Mouse (Mus musculus) stomach, embryonic 14.5 days (tissue): ENCODE results near the gene Olfr307. TPM values are rescaled to one million over a fixed set of nuclear protein-coding genes. Genes with fewer than 3 reads are reported as not detected.
"Not testable (repeated sequence)": the region's sequence is repeated elsewhere in the genome, so short reads cannot be mapped to it uniquely, and the experiment has no call there.

Experiments used
- ATAC-seq: fragments of 200-750 bp; cut with Nextera tagmentation; 2 replicates; pipeline ENCODE4 v1.8.0; 2017; ENCODE audit warnings: low read depth, moderate TSS enrichment; ENCODE audit not compliant: insufficient number of reproducible peaks, insufficient read depth, low FRiP score
- H3K27ac ChIP-seq: fragments of 300-500 bp; sonication (generic); 2 replicates; pipeline ENCODE4 v1.5.1; 2014; ENCODE audit warnings: mild to moderate bottlenecking, low read length, moderate library complexity, mixed read lengths
- H3K27me3 ChIP-seq: fragments of 300-500 bp; sonication (generic); 2 replicates; pipeline ENCODE4 v1.6.1; 2014; ENCODE audit warnings: low read length, control low read depth, mixed read lengths; ENCODE audit not compliant: control insufficient read depth, insufficient read depth
- H3K36me3 ChIP-seq: fragments of 300-500 bp; sonication (generic); 2 replicates; pipeline ENCODE4 v1.6.1; 2014; ENCODE audit warnings: mild to moderate bottlenecking, control low read depth, low read length, moderate library complexity, mixed read lengths; ENCODE audit not compliant: control insufficient read depth, insufficient read depth
- H3K4me1 ChIP-seq: fragments of 300-500 bp; sonication (generic); 2 replicates; pipeline ENCODE4 v1.6.1; 2014; ENCODE audit warnings: low read length, control low read depth, mixed read lengths; ENCODE audit not compliant: control insufficient read depth, insufficient read depth
- H3K4me2 ChIP-seq: fragments of 300-500 bp; sonication (generic); replicated peaks from 2 replicates; pipeline ENCODE4 v1.6.1; 2014; ENCODE audit warnings: low read depth, low read length, control low read depth
- H3K4me3 ChIP-seq: fragments of 300-500 bp; sonication (generic); 2 replicates; pipeline ENCODE4 v1.5.1; 2014; ENCODE audit warnings: low read depth, low read length, control low read depth
- H3K9ac ChIP-seq: fragments of 300-500 bp; sonication (generic); replicated peaks from 2 replicates; pipeline ENCODE4 v1.6.1; 2014; ENCODE audit warnings: low read depth, mild to moderate bottlenecking, control low read depth, low read length, moderate library complexity, mixed read lengths
- H3K9me3 ChIP-seq: fragments of 300-500 bp; sonication (generic); 2 replicates; pipeline ENCODE4 v1.6.1; 2016; ENCODE audit warnings: low read depth, low read length, control low read depth; ENCODE audit not compliant: control insufficient read depth
- WGBS: fragments of 180-500 bp; shearing (Covaris S2); extraction: QIAGEN DNeasy Blood & Tissue Kit; methylation state at CpG from one replicate; pipeline ENCODE4 v1.1.7; 2014; 5-methylcytosine and 5-hydroxymethylcytosine counted together
- polyA plus RNA-seq: library from polyadenylated mRNA; unstranded; fragments of >200 nt; fragmentation: Nextera tagmentation; extraction: Ambion mirVana; gene quantifications from 2 replicates; pipeline ENCODE4 v1.2.1, GENCODE M21; 2014

Olfr307 gene
- not detected in 2 replicates for polyA plus RNA-seq

- Histone ChIP-seq H3K4me2 (no peak within 1 kb of the TSS), H3K4me1 (no peaks in the 10 kb centered on the region), H3K36me3 (no peaks in the 10 kb centered on the region), H3K27ac (no peak within 1 kb of the TSS), H3K9me3 (no peaks in the 10 kb centered on the region), H3K9ac (no peak within 1 kb of the TSS), H3K4me3 (no peak within 1 kb of the TSS), H3K27me3 (no peaks in the 10 kb centered on the region)
- no peak for ATAC-seq
- 78% methylated on average over 1 of the region's 1 CpGs for WGBS
Observed at GRCm38 (mm10) chr7:86337486-86337885, at the start of gene Olfr307. Gene Olfr307 (minus strand): TSS chr7:86337586.

GRCm38 (mm10) chr7:86386558-86386957 is 49.2 kb upstream of the Olfr307 start, which contains the start of gene Olfr304:
Gene Olfr304 (minus strand): TSS chr7:86386658.
- Histone ChIP-seq H3K36me3 (no peaks in the 10 kb centered on the region), H3K27me3 (no peaks in the 10 kb centered on the region), H3K9ac (no peak within 1 kb of the TSS), H3K4me1 (no peaks in the 10 kb centered on the region), H3K4me3 (no peak within 1 kb of the TSS), H3K9me3 (no peaks in the 10 kb centered on the region), H3K27ac (no peak within 1 kb of the TSS), H3K4me2 (no peak within 1 kb of the TSS)
- 63% methylated on average over 1 of the region's 1 CpGs for WGBS
- no peak for ATAC-seq

GRCm38 (mm10) chr7:86385769-86386168 is 48.4 kb upstream of the Olfr307 start:
- Histone ChIP-seq H3K4me3 (no peak overlapping the region), H3K27ac (no peak overlapping the region), H3K9me3 (no peaks in the 10 kb centered on the region), H3K4me2 (no peak overlapping the region), H3K27me3 (no peaks in the 10 kb centered on the region), H3K9ac (no peak overlapping the region), H3K36me3 (no peaks in the 10 kb centered on the region), H3K4me1 (no peaks in the 10 kb centered on the region)
- no peak for ATAC-seq
- WGBS = 67% methylated on average over 3 of the region's 3 CpGs

GRCm38 (mm10) chr7:86366828-86367227 is 29.4 kb upstream of the Olfr307 start, which contains the start of gene Olfr305:
Gene Olfr305 (minus strand): TSS chr7:86366928.
- no peak within 1 kb of the TSS for H3K9ac ChIP-seq
- no peak for ATAC-seq
- no peak within 1 kb of the TSS for H3K27ac ChIP-seq
- 88% methylated on average over 1 of the region's 1 CpGs for WGBS
- H3K27me3 ChIP-seq = no peaks in the 10 kb centered on the region
- H3K4me3 ChIP-seq = no peak within 1 kb of the TSS
- no peaks in the 10 kb centered on the region for H3K9me3 ChIP-seq
- no peaks in the 10 kb centered on the region for H3K4me1 ChIP-seq
- H3K36me3 ChIP-seq = no peaks in the 10 kb centered on the region
- no peak within 1 kb of the TSS for H3K4me2 ChIP-seq

- not testable (repeated sequence) for H3K4me3 ChIP-seq, H3K9ac ChIP-seq, ATAC-seq, H3K27me3 ChIP-seq, H3K4me2 ChIP-seq, H3K4me1 ChIP-seq, H3K9me3 ChIP-seq, H3K27ac ChIP-seq, H3K36me3 ChIP-seq
- WGBS = 84% methylated on average over 9 of the region's 9 CpGs
Observed at GRCm38 (mm10) chr7:86346296-86346695, 8.9 kb upstream of the Olfr307 start.

- Histone ChIP-seq H3K27ac (no peak overlapping the region), H3K9ac (no peak overlapping the region), H3K36me3 (no peaks in the 10 kb centered on the region), H3K4me2 (no peak overlapping the region), H3K4me1 (no peaks in the 10 kb centered on the region), H3K4me3 (no peak overlapping the region), H3K27me3 (no peaks in the 10 kb centered on the region), H3K9me3 (no peaks in the 10 kb centered on the region)
- WGBS = 67% methylated on average over 3 of the region's 3 CpGs
- no peak for ATAC-seq
Observed at GRCm38 (mm10) chr7:86344253-86344652, 6.9 kb upstream of the Olfr307 start.

- no peak overlapping the region for H3K4me2 ChIP-seq
- no peaks in the 10 kb centered on the region for H3K27me3 ChIP-seq
- 69% methylated on average over 14 of the region's 14 CpGs for WGBS
Observed at GRCm38 (mm10) chr7:86342881-86343565, 5.6 kb upstream of the Olfr307 start.

GRCm38 (mm10) chr7:86325530-86325929 is 11.9 kb downstream of the Olfr307 start, which contains the start of gene Olfr308:
Gene Olfr308 (minus strand): TSS chr7:86325630.
- no peak for ATAC-seq
- Histone ChIP-seq H3K4me1 (no peaks in the 10 kb centered on the region), H3K27me3 (no peaks in the 10 kb centered on the region), H3K9me3 (no peaks in the 10 kb centered on the region), H3K4me3 (no peak within 1 kb of the TSS), H3K4me2 (no peak within 1 kb of the TSS), H3K9ac (no peak within 1 kb of the TSS), H3K27ac (no peak within 1 kb of the TSS), H3K36me3 (no peaks in the 10 kb centered on the region)

More at GRCm38 (mm10) chr7:86342881-86343565, 5.6 kb upstream of the Olfr307 start:
- Histone ChIP-seq H3K9me3 (no peaks in the 10 kb centered on the region), H3K27ac (no peak overlapping the region), H3K9ac (no peak overlapping the region), H3K36me3 (no peaks in the 10 kb centered on the region), H3K4me1 (no peaks in the 10 kb centered on the region), H3K4me3 (no peak overlapping the region)
- ATAC-seq = no peak

GRCm38 (mm10) chr7:86321323-86321722 is 16.1 kb downstream of the Olfr307 start:
- Histone ChIP-seq H3K9me3 (no peaks in the 10 kb centered on the region), H3K4me3 (no peak overlapping the region), H3K4me1 (no peaks in the 10 kb centered on the region), H3K27ac (no peak overlapping the region), H3K4me2 (no peak overlapping the region), H3K36me3 (no peaks in the 10 kb centered on the region), H3K9ac (no peak overlapping the region), H3K27me3 (no peaks in the 10 kb centered on the region)
- ATAC-seq = no peak
- WGBS = 95% methylated on average over 2 of the region's 2 CpGs
